Mouse (Mus musculus) MEL (cell line): ENCODE results near the gene Gpha2.

Experiments
- CHD1 ChIP-seq: IDR thresholded peaks from 2 replicates; pipeline ENCODE4 v1.6.1; 2012; ENCODE audit warnings: low read depth, mild to moderate bottlenecking, inconsistent platforms, low read length, improper control_type of control experiment
- CTCF ChIP-seq, 3 experiments: IDR thresholded peaks in 2 of 3; conservative IDR thresholded peaks in 1 of 3; 2 replicates each; pipeline ENCODE4 v1.5.1; 2011 to 2012; ENCODE audit warnings: low read length in 3 of 3, low read depth in 2 of 3, mild to moderate bottlenecking in 2 of 3, improper control_type of control experiment in 1 of 3, inconsistent platforms in 1 of 3, mixed read lengths in 1 of 3, moderate library complexity in 1 of 3; ENCODE audit not compliant: control insufficient read depth in 1 of 3, insufficient read depth in 1 of 3, poor library complexity in 1 of 3, severe bottlenecking in 1 of 3
- EP300 ChIP-seq, 2 experiments: IDR thresholded peaks; 2 replicates each; pipeline ENCODE4 v1.6.1; 2011; ENCODE audit warnings: improper control_type of control experiment in 2 of 2, low read length in 2 of 2, low read depth in 1 of 2, mild to moderate bottlenecking in 1 of 2
- MAFK ChIP-seq: IDR thresholded peaks from 2 replicates; pipeline ENCODE4 v1.6.1; 2011; ENCODE audit warnings: low read depth, mild to moderate bottlenecking, low read length, improper control_type of control experiment, borderline replicate concordance
- NRF1 ChIP-seq: IDR thresholded peaks from 2 replicates; pipeline ENCODE4 v1.6.1; 2014; ENCODE audit warnings: low read depth, mild to moderate bottlenecking, inconsistent platforms, low read length, improper control_type of control experiment, moderate library complexity; ENCODE audit not compliant: poor library complexity, insufficient read depth, severe bottlenecking
- POLR2A ChIP-seq, 2 experiments: IDR thresholded peaks; 2 replicates each; pipeline ENCODE4 v1.6.1; 2011 to 2012; ENCODE audit warnings: low read length in 2 of 2, mild to moderate bottlenecking in 2 of 2, control low read depth in 1 of 2, improper control_type of control experiment in 1 of 2, low read depth in 1 of 2, moderate library complexity in 1 of 2; ENCODE audit not compliant: control insufficient read depth in 1 of 2, insufficient read depth in 1 of 2, poor library complexity in 1 of 2
- POLR2AphosphoS2 ChIP-seq: IDR thresholded peaks from 2 replicates; pipeline ENCODE4 v1.6.1; 2011; ENCODE audit warnings: low read length, improper control_type of control experiment
- SIN3A ChIP-seq: IDR thresholded peaks from 2 replicates; pipeline ENCODE4 v1.6.1; 2012; ENCODE audit warnings: low read length, improper control_type of control experiment, inconsistent platforms
- USF1 ChIP-seq: IDR thresholded peaks from 2 replicates; pipeline ENCODE4 v1.6.1; 2014; ENCODE audit warnings: low read depth, mild to moderate bottlenecking, inconsistent platforms, low read length, improper control_type of control experiment, moderate library complexity
- ZC3H11A ChIP-seq: IDR thresholded peaks from 2 replicates; pipeline ENCODE4 v1.6.1; 2012; ENCODE audit warnings: low read depth, mild to moderate bottlenecking, inconsistent platforms, low read length, improper control_type of control experiment

DNA sequence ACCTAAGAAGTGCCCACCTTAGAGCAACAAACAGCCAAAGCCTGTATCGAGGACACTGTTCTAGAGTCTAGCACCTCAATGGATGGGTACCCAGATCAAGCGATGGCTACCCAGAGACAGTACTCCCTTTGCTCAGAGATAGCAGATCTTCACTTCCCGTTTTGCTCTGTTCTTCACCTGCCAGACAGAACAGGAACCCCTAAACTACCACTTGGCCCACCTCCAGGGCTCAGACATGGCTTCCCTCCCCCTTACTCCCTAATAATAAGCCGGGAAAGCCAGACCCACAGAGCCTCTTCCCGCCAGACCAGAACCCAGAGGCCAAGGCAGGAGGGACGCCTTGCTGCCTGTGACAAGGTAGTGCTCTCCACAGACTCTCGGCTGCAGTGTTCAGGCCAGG, 10.7 kb downstream of the Gpha2 start:
- TF ChIP-seq POLR2A (IDR thresholded peaks at IDR 0.05; ENCODE audit: control insufficient read depth in 1 of 2, insufficient read depth in 1 of 2, low read depth in 1 of 2, low read length in 2 of 2, poor library complexity in 1 of 2) (no peak), CTCF (IDR thresholded peaks at IDR 0.05 in 2 of 3, conservative IDR thresholded peaks at IDR 0.05 in 1 of 3; ENCODE audit: control insufficient read depth in 1 of 3, insufficient read depth in 1 of 3, low read depth in 2 of 3, low read length in 3 of 3, poor library complexity in 1 of 3, severe bottlenecking in 1 of 3) (no peak), MAFK (no peak), CHD1 (no peak), SIN3A (no peak), POLR2AphosphoS2 (no peak), EP300 (IDR thresholded peaks at IDR 0.05; ENCODE audit: low read depth in 1 of 2, low read length in 2 of 2) (peak in 1 of 2 experiments; percentile 27; a peak in 1 of 4 replicates), NRF1 (no peak), ZC3H11A (no peak), USF1 (no peak)
